Mouse (Mus musculus): ENCODE measurements at regions not wholly inside any gene's neighbourhood (a gene's known extent, or its start where the extent isn't known, plus 50 kb on each side); places are given as distances from the start of the nearest gene placed in this dataset.

- TF ChIP-seq CTCF (IDR thresholded peaks at IDR 0.05; ENCODE audit: borderline replicate concordance, insufficient read depth, low read depth, low read length) (peak; percentile 38; the same call in 1 of the 2 replicates), POLR2A (IDR thresholded peaks at IDR 0.05; ENCODE audit: borderline replicate concordance, insufficient read depth, low read length) (no peak)
These were observed 306.2 kb downstream of the H2al1j start for GRCm38 (mm10) chrX:11633823-11634222.
